Mouse (Mus musculus) lung, postnatal 25 days (tissue): ENCODE data around the gene Fbxw8.

ENCODE experiments used
- DNase-seq: peaks from one replicate; pipeline ENCODE4 v3.0.0; 2022; ENCODE audit warnings: low spot score

The Fbxw8 gene

DNA sequence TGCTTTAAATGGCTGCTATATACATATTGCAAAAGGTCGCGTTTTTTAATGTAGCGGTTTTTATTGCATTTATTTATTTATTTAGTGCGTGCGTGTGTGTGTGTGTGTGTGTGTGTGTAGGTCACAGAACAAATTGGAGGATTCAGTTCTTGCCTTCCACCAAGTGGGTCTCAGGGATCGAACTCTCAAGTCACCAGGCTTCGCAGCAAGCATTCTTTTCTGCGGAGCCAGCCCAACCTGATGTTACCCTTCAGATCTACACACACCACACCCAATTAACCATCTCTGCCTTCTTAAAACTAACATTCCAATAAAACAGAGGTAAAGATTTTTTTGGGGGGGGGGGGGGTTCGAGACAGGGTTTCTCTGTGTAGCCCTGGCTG is 292 bp upstream of the Fbxw8 start:
- no peak for DNase-seq

DNA sequence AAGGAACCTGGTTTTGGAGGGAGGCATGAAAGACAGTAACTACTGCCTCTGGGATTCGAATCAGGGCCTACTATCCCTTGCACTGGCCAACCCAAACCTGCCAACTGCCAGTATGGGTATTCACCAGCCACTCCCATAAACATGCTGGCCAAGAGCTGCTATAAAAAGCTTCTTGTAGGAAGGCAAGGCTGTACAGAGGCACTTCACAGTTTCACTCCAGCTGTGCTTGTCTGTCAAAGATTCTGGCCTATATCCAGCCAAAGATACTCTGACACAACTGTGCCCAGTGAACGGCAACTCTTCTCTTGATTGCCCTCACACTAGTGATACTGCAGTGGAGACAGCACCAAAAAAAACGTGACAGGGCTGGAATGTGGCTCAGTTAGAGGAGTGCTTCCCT is 5.6 kb downstream of the Fbxw8 start:
- DNase-seq = no peak

DNA sequence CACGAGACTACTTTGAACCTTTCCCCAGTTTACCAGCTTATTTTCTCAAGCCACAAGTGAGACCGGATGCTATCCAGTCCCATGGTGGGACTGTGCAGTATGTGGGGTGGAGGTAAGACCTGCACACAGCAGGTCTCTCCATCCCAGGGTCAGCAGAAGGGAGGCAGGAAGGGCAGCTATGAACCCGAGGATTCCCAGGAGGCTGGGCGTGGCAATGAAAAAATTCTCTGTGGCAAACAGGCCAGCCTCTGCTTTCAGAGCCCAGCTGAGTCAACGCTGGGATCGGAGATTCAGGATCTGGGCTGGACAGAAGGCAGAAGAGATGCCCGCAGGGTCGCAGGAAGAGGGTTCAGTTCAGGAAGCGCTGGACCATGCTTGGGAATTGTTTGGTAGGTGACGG is 8.0 kb downstream of the Fbxw8 start:
- DNase-seq = no peak

DNA sequence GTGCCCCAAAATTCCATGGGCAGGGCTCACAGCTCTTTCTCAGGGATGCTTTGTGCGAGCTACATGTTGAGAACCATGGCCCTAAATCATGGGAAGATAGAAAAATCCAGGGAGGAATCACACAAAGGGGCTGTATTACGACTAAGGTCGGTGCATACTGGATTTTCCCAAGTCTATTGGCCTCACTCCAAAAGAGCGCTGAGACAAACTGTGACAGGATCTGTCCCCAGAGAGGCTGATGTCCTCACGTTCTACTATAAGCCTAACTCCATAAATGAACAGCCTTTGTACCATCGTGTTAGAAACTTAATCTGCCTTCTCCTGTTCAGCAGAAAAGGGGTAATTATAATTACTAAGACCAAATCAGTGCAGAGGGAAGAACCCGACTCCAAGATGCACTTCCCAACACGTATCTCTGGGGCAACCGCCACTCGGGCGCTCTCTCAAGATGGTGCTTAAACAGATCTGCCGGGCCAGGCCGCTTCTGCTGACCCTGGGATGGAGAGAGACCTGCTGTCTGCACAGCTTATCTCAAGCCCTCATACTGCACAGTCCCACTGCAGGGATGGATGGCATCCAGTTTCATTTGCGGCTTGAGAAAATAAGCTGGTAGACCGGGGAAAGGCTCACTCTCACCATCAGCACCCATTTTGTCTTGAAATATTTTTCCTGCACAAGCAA is 9.1 kb downstream of the Fbxw8 start:
- no peak for DNase-seq

- no peak for DNase-seq
These were observed 9.8 kb downstream of the Fbxw8 start for GRCm38 (mm10) chr5:118145458-118145857.

DNA sequence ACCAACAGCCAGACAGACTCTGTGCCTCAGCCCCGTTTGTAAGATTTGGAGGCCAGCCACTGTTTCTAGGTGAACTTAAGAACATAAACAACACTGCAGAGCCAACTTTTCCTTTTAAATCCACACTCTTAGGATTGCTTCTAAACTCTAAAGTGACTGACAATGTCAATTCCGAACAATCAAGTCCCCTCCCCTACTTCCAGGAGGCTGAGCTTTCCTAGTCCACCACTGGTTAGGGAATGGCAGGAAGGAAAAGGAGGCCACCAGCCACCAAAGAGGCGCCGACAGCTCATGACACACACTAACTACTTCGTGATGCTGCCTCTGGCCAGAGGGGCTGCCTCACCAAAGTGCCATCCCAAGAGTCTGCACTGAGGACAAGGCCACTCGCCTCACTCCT is 10.5 kb downstream of the Fbxw8 start:
- no peak for DNase-seq

DNA sequence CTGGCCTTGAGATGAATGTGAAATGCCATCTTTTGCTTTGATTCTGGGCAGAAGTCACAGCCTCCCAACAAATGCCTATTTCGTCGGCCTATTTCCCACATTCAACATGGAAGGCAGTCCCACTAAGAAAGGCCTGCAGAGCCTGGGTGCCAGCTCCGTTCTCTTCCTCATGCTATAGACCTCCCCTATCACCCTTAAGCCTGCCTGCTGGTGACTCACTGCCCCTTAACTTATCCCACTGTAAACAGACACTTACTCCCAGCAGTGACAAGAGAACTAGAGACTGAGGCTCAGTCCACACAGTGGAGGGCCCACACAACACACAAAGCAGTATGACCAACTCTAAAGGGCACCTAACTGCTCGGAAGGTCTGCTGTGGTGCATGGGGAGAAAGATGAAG is 10.9 kb downstream of the Fbxw8 start:
- no peak for DNase-seq

DNA sequence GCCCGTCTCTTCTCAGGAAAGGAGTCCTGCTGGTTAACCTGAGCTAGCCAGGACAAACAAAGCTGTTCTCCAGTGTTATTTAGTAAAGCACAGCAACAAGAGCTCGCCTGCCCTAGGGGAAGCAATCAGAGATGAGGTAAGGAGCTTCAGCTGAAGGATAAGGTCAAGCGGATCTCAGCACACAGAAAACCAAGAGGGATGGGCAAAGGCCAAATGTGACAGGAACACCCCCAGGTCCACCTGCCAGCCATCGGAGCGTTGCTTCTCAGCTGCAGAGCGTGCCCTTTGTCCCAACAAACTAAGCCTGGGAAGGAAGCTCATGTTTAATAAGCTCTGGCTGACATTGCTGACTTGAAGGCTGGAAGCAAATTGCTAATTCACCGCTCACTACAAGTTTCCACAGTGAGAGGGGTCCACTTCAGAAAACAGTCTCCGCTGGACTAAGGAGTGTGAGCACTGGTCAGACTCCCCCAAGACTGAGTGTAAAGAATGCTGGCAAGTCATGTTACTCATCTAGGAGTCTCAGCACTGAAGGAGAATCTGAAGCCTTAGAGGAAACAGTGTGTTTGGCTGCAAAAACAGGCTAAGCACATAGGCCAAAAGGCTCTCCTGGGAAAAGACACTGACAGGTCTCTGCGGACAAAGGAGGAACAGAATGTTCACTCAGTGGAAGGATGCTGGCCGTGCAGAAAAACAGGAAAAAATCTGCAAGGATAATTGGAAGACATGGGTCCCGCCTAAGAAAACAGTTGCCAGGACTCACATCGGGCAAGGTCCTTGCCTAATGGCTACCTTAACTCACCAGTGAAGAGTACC is 11.8 kb downstream of the Fbxw8 start:
- no peak for DNase-seq

DNA sequence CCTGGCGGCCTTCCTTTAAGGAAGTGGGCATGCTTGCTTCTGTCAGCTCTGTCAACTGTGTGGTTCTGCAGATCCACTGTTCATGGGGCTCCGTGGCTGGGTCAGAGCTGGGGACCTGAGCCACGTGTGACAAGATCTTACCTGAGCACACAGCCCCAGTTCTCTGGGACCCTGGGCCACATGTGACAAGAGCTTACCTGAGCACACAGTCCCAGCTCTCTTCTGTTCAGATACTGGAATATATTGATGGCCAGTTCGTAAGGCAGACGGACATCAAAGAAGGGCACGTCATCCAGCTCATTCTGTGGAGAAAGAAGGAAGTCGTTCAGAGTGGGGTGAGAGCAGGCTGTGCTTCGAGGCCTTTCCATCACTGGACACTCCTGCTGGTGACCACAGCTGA is 12.8 kb downstream of the Fbxw8 start:
- no peak for DNase-seq

GRCm38 (mm10) chr5:118139630-118140029 is 15.6 kb downstream of the Fbxw8 start:
- DNase-seq = no peak

DNA sequence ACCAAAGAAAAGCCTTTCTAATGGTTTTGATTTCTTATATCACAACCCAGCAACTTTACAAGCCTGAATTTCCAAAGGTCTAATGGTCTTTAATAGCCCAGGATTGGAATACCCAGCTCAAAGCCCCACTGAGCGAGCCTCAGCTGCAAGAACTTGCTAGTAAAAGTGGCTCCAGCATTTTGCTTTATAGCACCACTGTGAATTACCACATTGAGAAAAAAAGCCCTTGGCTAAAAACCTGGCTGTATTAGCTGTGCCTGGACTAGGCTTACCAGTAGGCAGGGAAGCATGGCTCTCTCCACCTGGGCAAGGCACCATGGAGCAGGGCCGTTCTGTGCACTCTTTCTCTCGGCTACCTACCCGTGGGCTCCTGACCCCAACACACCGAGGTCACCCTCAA is 18.9 kb downstream of the Fbxw8 start:
- no peak for DNase-seq

- no peak for DNase-seq
These were observed 26.6 kb downstream of the Fbxw8 start for GRCm38 (mm10) chr5:118128651-118129050.

- no peak for DNase-seq
These were observed 27.1 kb downstream of the Fbxw8 start for GRCm38 (mm10) chr5:118128208-118128607.

- DNase-seq = no peak
These were observed 28.6 kb downstream of the Fbxw8 start for GRCm38 (mm10) chr5:118126671-118127070.

DNA sequence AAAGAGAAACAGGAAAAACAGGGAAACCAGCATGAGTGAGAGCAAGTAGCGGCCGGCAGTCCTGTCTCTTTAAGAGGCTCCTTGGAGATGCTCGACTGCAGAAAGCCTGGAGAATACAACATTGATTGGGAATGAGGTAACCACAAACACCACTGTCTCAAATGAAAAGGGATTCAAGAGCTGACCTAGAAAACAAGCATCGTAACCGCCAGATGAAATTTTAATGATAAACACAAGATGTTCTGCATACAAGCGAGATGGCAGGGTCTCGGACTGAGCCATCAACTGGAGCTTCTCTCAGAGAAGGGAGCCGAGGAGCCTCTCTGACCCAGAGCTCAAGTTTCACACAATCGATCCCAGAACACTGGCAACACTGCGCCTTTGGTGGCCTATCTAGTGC is 32.2 kb downstream of the Fbxw8 start:
- DNase-seq = no peak

- no peak for DNase-seq
These were observed 33.3 kb downstream of the Fbxw8 start for GRCm38 (mm10) chr5:118121928-118122327.

- no peak for DNase-seq
These were observed 34.6 kb downstream of the Fbxw8 start for GRCm38 (mm10) chr5:118120670-118121069.

GRCm38 (mm10) chr5:118118922-118119321 is 36.3 kb downstream of the Fbxw8 start:
- no peak for DNase-seq

DNA sequence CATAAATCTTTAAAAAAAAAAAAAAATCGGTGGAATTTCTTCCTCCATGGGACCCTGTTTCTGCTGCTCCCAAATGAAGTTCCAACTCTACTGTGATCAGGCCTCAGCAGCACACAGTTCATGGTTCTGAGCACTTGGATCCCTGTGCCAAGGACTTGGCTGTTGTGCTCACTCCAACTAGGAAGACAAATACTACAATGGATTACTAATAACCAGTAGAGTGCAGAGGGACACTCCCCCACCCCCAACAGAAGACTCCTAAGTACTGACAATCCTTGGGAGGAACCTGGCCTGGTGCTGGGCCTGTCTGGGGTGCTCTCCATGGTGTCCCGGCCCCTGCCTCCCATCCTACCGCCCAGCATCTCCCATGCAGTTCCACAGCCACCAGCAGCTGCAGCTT is 36.9 kb downstream of the Fbxw8 start:
- DNase-seq = no peak

DNA sequence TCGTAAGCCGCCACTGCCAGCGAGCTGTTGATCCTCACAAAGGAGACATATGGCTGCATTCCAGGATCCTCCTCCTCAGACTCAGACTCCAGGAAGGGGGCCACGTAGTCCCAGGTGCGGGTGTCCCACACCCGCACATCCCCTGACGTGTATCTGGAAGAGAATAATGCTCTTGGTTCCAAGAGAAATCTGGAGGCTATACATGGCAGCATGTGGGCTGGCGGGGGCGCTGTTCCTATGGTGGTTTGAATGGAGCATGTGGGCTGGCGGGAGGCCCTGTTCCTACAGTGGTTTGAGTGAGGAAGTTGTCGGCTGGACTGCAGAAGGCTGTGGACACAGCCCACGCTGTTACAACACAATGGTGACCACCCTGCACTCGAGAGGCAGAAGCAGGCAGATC is 41.6 kb downstream of the Fbxw8 start:
- DNase-seq = no peak

DNA sequence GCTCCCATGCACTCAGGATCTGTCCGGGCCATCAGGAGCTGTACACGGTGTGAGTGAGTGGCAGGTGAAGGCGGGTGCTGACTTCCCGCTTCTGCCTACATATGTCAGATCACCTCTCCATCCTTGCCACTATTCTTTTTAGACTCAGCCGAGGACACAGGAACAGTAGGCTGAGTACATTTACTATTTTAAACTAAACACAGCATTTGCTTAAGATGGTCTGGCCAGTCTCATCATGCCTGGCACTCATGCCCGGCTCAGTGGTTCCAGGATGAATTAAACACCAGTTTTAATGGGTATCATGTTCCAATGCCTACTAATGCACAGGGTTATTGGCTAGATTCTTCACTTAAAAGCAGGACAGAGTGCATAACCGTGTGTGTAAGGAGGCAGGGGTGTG is 42.2 kb downstream of the Fbxw8 start:
- DNase-seq = no peak

- DNase-seq = no peak
These were observed 46.3 kb downstream of the Fbxw8 start for GRCm38 (mm10) chr5:118108794-118109440.

DNA sequence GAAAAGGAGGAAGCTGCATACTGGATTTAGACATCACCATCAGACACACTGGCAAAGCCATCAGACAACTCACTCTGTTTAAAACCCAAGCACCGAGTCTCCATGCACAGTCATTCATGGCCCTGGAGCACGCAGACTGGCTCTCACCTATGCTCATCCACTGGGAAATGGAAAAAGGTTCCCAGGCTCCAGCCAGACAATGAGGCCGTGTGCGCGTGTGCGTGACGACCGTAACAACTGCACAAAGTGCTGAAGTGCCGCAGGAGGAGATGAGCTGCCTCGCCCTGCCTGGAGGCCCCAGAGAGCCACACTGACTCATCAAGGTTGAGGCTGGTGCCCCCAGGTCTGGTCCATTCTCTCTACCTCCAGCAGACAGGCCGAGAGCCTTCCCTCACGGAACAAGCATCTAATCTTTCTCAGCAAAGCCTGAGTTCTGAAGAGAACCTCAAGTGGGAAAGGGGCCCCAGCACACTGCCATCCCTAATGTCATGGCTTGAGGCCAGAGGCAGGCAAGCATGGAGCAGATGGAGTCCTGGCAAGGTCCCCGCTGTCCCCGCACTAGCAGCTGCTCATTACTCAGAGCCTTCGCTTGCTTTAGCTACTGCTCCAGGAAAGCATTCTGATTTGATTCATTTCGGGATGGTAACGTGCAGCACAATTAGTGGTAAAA is 47.0 kb downstream of the Fbxw8 start:
- DNase-seq = no peak
